Mouse (Mus musculus) liver, embryonic 12.5 days (tissue): Measurements from ENCODE around the gene Slc16a6. TPM values are rescaled to one million over a fixed set of nuclear protein-coding genes. Genes with fewer than 3 reads are reported as not detected.

Experiments
- ATAC-seq: fragments of 200-750 bp; cut with Nextera tagmentation; 2 replicates; pipeline ENCODE4 v1.8.0; 2017; ENCODE audit warnings: moderate number of reproducible peaks, mild to moderate bottlenecking, moderate library complexity
- H3K27ac ChIP-seq: fragments of 300-500 bp; sonication (generic); 2 replicates; pipeline ENCODE4 v1.5.1; 2016; ENCODE audit warnings: mild to moderate bottlenecking
- H3K27me3 ChIP-seq: fragments of 300-500 bp; sonication (generic); replicated peaks from 2 replicates; pipeline ENCODE4 v1.6.1; 2016; ENCODE audit warnings: mild to moderate bottlenecking, moderate library complexity
- H3K36me3 ChIP-seq: fragments of 300-500 bp; sonication (generic); 2 replicates; pipeline ENCODE4 v1.6.1; 2016; ENCODE audit warnings: mild to moderate bottlenecking, moderate library complexity
- H3K4me1 ChIP-seq: fragments of 300-500 bp; sonication (generic); 2 replicates; pipeline ENCODE4 v1.6.1; 2016
- H3K4me2 ChIP-seq: fragments of 300-500 bp; sonication (generic); 2 replicates; pipeline ENCODE4 v1.6.1; 2016; ENCODE audit warnings: mild to moderate bottlenecking, moderate library complexity
- H3K4me3 ChIP-seq: fragments of 300-500 bp; sonication (generic); 2 replicates; pipeline ENCODE4 v1.5.1; 2016; ENCODE audit warnings: mild to moderate bottlenecking, moderate library complexity
- H3K9ac ChIP-seq: fragments of 300-500 bp; sonication (generic); 2 replicates; pipeline ENCODE4 v1.6.1; 2016; ENCODE audit warnings: mild to moderate bottlenecking, moderate library complexity
- H3K9me3 ChIP-seq: fragments of 300-500 bp; sonication (generic); replicated peaks from 2 replicates; pipeline ENCODE4 v1.6.1; 2016; ENCODE audit warnings: mild to moderate bottlenecking, moderate library complexity
- WGBS: fragments of 180-500 bp; shearing (Covaris S2); methylation state at CpG from one replicate; pipeline ENCODE4 v1.1.7; 2016; ENCODE audit not compliant: insufficient replicate concordance; 5-methylcytosine and 5-hydroxymethylcytosine counted together
- polyA plus RNA-seq: library from polyadenylated mRNA; unstranded; fragments of >200 nt; fragmentation: Nextera tagmentation; extraction: Ambion mirVana; gene quantifications from 2 replicates; pipeline ENCODE4 v1.2.1, GENCODE M21; 2016

Gene Slc16a6
- polyA plus RNA-seq, 1 experiment from 2014 or later, result 51.5 TPM

DNA sequence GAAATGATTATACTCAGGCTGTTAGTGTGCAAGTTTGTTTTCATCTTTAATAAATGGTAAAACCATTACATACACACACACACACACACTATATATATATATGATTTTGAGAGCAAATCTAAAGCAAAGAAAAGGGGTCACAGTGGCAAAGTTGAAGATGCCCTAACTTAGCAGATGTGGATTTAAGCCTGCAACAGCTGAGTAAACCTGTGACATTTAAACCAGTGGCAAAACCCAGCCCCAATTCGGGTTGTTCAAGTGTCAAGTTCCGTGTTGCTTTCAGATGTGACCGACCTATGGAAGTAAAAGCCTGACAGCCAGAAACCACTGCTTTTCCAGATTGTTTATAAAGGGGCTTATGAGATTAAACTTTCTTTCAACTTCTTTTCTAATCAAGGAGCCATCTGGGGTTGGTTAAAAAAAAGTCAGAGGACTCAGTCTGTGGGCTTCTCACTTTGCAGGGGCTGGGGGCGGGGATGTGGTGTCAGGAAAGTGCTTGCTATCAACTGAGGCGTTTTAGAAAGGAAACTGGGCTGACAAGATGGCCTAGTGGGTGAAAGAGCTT lies 31.1 kb downstream of the Slc16a6 start:
- no peak for ATAC-seq
- Histone ChIP-seq H3K4me1 (peaks cover 48% of the 10 kb centered on the region), H3K9me3 (no peaks in the 10 kb centered on the region), H3K9ac (no peak overlapping the region), H3K36me3 (peaks cover 7% of the 10 kb centered on the region), H3K27ac (no peak overlapping the region), H3K4me3 (no peak overlapping the region), H3K27me3 (no peaks in the 10 kb centered on the region), H3K4me2 (no peak overlapping the region)
- 48% methylated on average over 5 of the region's 5 CpGs for WGBS

GRCm38 (mm10) chr11:109441119-109441518 lies 32.3 kb downstream of the Slc16a6 start:
- H3K9ac ChIP-seq, result no peak overlapping the region
- no peaks in the 10 kb centered on the region for H3K27me3 ChIP-seq
- H3K27ac ChIP-seq, result no peak overlapping the region
- H3K4me1 ChIP-seq, result peaks cover 55% of the 10 kb centered on the region
- no peaks in the 10 kb centered on the region for H3K9me3 ChIP-seq
- 45% methylated on average over 3 of the region's 3 CpGs for WGBS
- peak overlapping the region; percentile 81 for H3K4me2 ChIP-seq
- no peak overlapping the region; the same call in 1 of the 2 replicates for H3K4me3 ChIP-seq
- no peak for ATAC-seq
- peaks cover 17% of the 10 kb centered on the region for H3K36me3 ChIP-seq

DNA sequence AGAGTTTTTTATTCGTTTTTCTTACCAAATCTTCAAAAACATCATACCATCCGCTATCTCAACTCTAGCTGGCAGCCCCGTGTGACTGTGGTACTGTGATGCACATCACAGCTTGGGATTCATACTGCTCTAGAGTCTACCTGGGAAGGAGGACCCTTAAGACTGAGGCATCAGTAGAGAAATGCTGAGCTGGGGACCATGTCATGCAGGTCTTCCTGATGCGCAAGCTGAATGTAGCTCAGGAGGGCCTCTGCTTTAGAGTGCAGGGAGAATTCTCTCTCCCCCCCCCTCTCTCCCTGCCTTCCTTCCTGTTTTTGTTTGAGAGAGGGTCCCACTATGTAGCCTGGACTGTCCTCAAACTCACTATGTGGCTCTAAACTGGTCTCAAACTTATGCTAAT lies 32.8 kb downstream of the Slc16a6 start:
- 36% methylated on average over 4 of the region's 4 CpGs for WGBS
- Histone ChIP-seq H3K9ac (peak overlapping the region; percentile 67), H3K27ac (no peak overlapping the region), H3K9me3 (no peaks in the 10 kb centered on the region), H3K4me3 (peak overlapping the region; percentile 61), H3K36me3 (peaks cover 20% of the 10 kb centered on the region), H3K27me3 (no peaks in the 10 kb centered on the region), H3K4me2 (peak overlapping the region; percentile 81), H3K4me1 (peaks cover 51% of the 10 kb centered on the region)
- ATAC-seq, result no peak

DNA sequence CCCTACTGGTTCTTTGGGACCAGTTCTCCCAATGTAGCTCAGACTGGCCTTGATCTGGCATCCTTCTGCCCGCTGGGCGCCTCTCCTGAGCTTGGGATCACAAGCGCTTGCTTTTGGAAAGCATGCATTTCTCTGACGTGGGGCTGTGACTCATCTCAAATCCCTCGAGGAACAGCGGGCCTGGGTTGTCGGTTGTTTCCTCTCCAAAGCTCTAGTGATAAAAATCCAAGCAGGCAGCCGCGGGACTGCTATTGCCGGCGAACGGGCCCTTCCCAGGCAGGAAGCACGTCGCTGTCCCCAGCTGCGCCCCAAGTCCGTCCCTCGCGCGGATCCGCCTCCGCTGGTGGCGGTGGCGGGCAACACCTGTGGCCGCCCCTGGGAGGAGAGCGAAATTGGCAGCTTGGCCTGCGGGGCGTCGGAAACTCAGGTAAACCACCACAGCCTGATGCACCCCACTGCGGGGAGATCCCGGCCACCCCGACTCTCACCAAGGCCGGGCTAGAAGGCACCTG lies 33.5 kb downstream of the Slc16a6 start:
- no peaks in the 10 kb centered on the region for H3K9me3 ChIP-seq
- 2% methylated on average over 32 of the region's 32 CpGs for WGBS
- peak overlapping the region; percentile 67 for H3K9ac ChIP-seq
- H3K4me1 ChIP-seq, result peaks cover 44% of the 10 kb centered on the region
- H3K27ac ChIP-seq, result no peak overlapping the region
- ATAC-seq, result peak; percentile 80
- H3K4me3 ChIP-seq, result peak overlapping the region; percentile 61
- H3K27me3 ChIP-seq, result no peaks in the 10 kb centered on the region
- H3K36me3 ChIP-seq, result peaks cover 27% of the 10 kb centered on the region
- H3K4me2 ChIP-seq, result peak overlapping the region; percentile 81

GRCm38 (mm10) chr11:109439209-109439608 lies 34.2 kb downstream of the Slc16a6 start:
- no peak overlapping the region for H3K27ac ChIP-seq
- H3K4me2 ChIP-seq, result peak overlapping the region; percentile 81
- ATAC-seq, result no peak
- H3K4me1 ChIP-seq, result peaks cover 39% of the 10 kb centered on the region
- no peaks in the 10 kb centered on the region for H3K9me3 ChIP-seq
- peaks cover 34% of the 10 kb centered on the region for H3K36me3 ChIP-seq
- 30% methylated on average over 5 of the region's 5 CpGs for WGBS
- no peaks in the 10 kb centered on the region for H3K27me3 ChIP-seq
- H3K9ac ChIP-seq, result no peak overlapping the region
- H3K4me3 ChIP-seq, result peak overlapping the region; percentile 61; the same call in 1 of the 2 replicates

DNA sequence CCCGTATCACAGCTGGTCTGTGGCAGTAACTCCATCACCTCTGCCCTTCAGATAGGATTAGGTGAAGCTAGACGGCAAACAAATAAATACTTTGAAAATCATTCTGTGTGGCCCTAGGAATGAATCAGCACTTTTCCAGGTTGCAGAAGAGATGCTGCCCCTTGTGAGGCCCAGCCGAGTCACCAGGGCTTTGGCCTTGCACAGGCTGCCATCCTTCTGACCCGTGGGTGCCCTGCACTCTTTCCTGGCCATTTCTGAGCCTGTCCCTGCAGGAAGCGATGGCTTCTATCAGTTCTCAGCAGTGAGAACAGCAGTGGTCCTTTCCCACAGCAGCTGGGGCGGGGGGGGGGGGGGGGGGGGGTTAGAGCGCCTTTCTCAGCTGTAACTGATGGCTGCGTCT lies 36.5 kb downstream of the Slc16a6 start:
- Histone ChIP-seq H3K4me1 (peaks cover 27% of the 10 kb centered on the region), H3K9ac (no peak overlapping the region), H3K4me3 (no peak overlapping the region), H3K4me2 (no peak overlapping the region), H3K9me3 (no peaks in the 10 kb centered on the region), H3K36me3 (peaks cover 40% of the 10 kb centered on the region), H3K27me3 (no peaks in the 10 kb centered on the region), H3K27ac (no peak overlapping the region)
- ATAC-seq, result no peak
- 71% methylated on average over 7 of the region's 8 CpGs for WGBS

- Histone ChIP-seq H3K27ac (no peak overlapping the region), H3K4me3 (no peak overlapping the region), H3K4me2 (no peak overlapping the region), H3K36me3 (peaks cover 63% of the 10 kb centered on the region), H3K9ac (no peak overlapping the region), H3K9me3 (no peaks in the 10 kb centered on the region), H3K4me1 (peaks cover 7% of the 10 kb centered on the region; the same call in 1 of the 2 replicates), H3K27me3 (no peaks in the 10 kb centered on the region)
- 79% methylated on average over 16 of the region's 16 CpGs for WGBS
- no peak for ATAC-seq
These were observed 39.1 kb downstream of the Slc16a6 start for GRCm38 (mm10) chr11:109434233-109434798.

- Histone ChIP-seq H3K27ac (no peak overlapping the region), H3K36me3 (peaks cover 34% of the 10 kb centered on the region), H3K4me2 (peak overlapping the region; percentile 91), H3K9ac (0 out of 2 replicates have a peak overlapping the region, but pooled peaks have one; percentile 76), H3K9me3 (0 out of 2 replicates have a peak, but pooled peaks cover under 1% of the 10 kb centered on the region), H3K4me1 (peaks cover 39% of the 10 kb centered on the region), H3K27me3 (no peaks in the 10 kb centered on the region), H3K4me3 (peak overlapping the region; percentile 74; the same call in 1 of the 2 replicates)
- 84% methylated on average over 5 of the region's 5 CpGs for WGBS
- no peak for ATAC-seq
These were observed 46.0 kb downstream of the Slc16a6 start for GRCm38 (mm10) chr11:109427353-109427752.

DNA sequence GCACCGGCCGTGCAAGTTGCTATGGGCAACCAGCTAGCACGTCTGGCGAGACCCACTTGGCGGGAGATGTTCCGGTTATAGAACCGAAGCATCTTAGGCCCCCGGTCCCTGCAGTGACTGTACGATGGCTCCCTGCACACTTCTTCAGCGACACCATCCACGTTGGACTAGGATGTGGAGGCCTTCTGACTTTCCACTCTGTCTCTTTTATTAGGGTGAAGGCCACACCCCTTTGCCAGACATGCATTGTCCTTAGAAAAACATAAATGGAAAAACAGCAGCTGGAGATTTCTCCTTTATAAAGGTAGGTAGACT lies 47.2 kb downstream of the Slc16a6 start:
- H3K4me3 ChIP-seq, result peak overlapping the region; percentile 74
- H3K4me2 ChIP-seq, result peak overlapping the region; percentile 91
- H3K4me1 ChIP-seq, result peaks cover 39% of the 10 kb centered on the region
- H3K9me3 ChIP-seq, result 0 out of 2 replicates have a peak, but pooled peaks cover 5% of the 10 kb centered on the region
- no peak for ATAC-seq
- H3K27ac ChIP-seq, result peak overlapping the region; percentile 89
- WGBS, result under 1% methylated on average over 11 of the region's 11 CpGs
- peaks cover 30% of the 10 kb centered on the region for H3K36me3 ChIP-seq
- H3K9ac ChIP-seq, result peak overlapping the region; percentile 76
- no peaks in the 10 kb centered on the region for H3K27me3 ChIP-seq

- Histone ChIP-seq H3K4me2 (peak within 1 kb of the TSS; percentile 91), H3K9me3 (0 out of 2 replicates have a peak, but pooled peaks cover 5% of the 10 kb centered on the region), H3K27me3 (no peaks in the 10 kb centered on the region), H3K9ac (peak within 1 kb of the TSS; percentile 76), H3K36me3 (peaks cover 24% of the 10 kb centered on the region), H3K27ac (peak within 1 kb of the TSS; percentile 89), H3K4me3 (peak within 1 kb of the TSS; percentile 74), H3K4me1 (peaks cover 44% of the 10 kb centered on the region)
- under 1% methylated on average over 65 of the region's 65 CpGs for WGBS
- ATAC-seq, result peak; percentile 94
These were observed 47.8 kb downstream of the Slc16a6 start, which contains the start of gene Amz2 for GRCm38 (mm10) chr11:109425392-109426271. Gene Amz2, plus strand, starts transcription at chr11:109425946.

- Histone ChIP-seq H3K4me3 (no peak overlapping the region), H3K9me3 (0 out of 2 replicates have a peak, but pooled peaks cover 5% of the 10 kb centered on the region), H3K36me3 (peaks cover under 1% of the 10 kb centered on the region; the same call in 1 of the 2 replicates), H3K4me1 (peaks cover 52% of the 10 kb centered on the region), H3K27me3 (no peaks in the 10 kb centered on the region), H3K4me2 (no peak overlapping the region), H3K27ac (peak overlapping the region; percentile 70), H3K9ac (no peak overlapping the region)
- WGBS, result 60% methylated on average over 1 of the region's 1 CpGs
- ATAC-seq, result no peak
These were observed 50.1 kb downstream of the Slc16a6 start for GRCm38 (mm10) chr11:109423294-109423693.
